Mouse (Mus musculus) inflammation-experienced regulatory T-cells, adult 6 months (primary cell): ENCODE measurements around the gene Olfr1020. TPM values are rescaled to one million over a fixed set of nuclear protein-coding genes. Genes with fewer than 3 reads are reported as not detected.

Source experiments
- ATAC-seq: one replicate; pipeline ENCODE4 v1.8.0; 2017
- polyA plus RNA-seq, 3 experiments: library from polyadenylated mRNA; unstranded; fragments of 100-300 nt; shearing (Covaris generic); gene quantifications; one replicate each; pipeline ENCODE4 v1.2.1; 2017

Olfr1020 gene
- not detected for polyA plus RNA-seq

DNA sequence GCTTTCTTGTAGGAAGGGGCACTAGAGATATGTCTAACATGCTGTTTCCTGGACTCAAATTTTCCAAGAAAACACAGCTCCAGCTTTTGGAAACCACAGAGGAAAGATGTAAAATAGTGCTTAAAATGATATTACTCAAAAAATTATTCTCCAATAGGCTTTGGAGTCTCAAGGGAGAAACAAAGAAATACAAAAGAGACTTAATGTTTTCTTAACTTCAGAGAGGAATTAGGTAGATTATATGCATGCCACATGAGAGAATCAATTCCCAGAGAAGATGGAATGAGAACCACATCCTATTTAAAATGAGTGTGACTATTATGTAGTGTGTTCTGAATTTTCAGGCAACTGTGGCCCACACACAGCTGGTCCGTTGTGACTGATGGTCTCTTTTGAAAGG, at the start of gene Olfr1020:
Gene Olfr1020 (plus strand): TSS at position 301 of the 400 bp plus-strand sequence.
- ATAC-seq: no peak

DNA sequence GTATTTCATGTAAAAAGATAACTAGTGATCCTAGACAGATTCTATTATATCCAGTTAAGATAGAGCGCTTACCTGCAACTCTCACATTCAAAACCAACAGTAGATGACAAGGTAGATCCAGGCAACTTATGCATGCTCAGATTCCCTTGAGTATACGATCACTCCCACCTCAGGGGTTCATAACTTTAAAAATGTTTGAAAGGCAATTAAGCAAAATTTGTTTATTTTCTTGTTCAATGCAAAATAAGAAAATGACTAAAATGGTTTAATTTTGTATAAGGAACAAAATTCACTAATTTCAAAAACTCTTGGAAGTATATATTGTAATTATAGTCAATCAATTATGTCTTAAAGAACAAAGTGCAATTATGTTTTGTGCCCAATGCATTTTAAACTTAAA, 44.4 kb upstream of the Olfr1020 start, which contains the start of gene Olfr1016:
Gene Olfr1016 (minus strand): TSS at position 101 of the 400 bp plus-strand sequence.
- ATAC-seq: no peak

DNA sequence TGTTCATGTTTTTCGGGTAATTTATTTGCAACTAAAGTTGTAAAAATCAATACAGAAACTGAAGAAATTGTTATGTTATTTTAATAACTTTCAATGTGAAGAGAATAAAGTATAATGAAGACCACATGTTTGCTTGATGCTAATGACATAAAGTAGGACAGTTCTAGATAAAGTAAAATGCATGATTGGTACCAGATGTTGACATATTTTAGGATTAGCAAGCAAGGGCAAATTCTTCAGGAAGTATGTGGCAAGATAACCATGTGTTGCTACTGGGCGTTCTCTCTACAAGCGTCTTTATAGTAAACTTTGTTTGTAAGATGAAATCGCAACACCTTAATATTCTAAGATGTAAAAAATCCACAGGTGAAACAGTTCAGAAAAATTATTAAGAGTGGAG, 42.3 kb upstream of the Olfr1020 start:
- ATAC-seq: no peak

DNA sequence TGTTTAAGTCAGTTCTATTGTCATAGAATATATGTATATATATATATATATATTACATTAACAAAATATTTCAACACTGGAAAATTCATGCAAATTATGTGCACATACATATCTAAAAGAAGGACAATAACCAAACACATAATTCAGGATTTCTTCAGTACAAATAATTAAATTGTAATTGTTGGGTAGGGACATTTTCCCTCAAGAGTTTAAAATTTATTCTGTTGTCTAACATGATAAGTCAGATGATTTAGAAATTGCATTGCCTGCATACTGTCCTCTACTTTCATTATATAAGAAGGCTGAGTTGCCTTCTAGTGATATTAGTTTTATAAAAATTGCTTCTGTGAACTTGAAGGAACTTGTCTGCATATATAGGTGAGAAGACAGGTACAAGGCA, 28.7 kb upstream of the Olfr1020 start, which contains the start of gene Olfr1018:
Gene Olfr1018 (plus strand): TSS at position 301 of the 400 bp plus-strand sequence.
- ATAC-seq: no peak

DNA sequence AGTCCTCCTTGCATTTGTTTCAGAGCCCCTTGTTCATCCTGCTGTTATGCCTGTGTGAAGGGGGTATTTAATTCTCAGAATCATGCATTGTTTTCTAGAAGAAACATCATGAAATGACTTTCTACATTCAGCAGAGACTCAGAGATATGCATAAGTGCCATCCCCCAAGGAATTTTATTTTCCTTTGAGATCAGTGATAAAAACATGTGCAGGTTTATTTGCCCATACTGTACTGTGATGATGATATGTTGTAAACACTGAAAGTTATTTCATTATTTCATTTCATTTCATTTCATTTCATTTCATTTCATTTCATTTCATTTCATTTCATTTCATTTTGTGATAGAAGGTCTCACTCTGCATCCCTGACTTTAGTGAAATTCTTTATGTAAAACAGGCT, 1.4 kb upstream of the Olfr1020 start, which contains the start of gene Olfr1019:
Gene Olfr1019 (minus strand): TSS at position 101 of the 400 bp plus-strand sequence.
- ATAC-seq: no peak

DNA sequence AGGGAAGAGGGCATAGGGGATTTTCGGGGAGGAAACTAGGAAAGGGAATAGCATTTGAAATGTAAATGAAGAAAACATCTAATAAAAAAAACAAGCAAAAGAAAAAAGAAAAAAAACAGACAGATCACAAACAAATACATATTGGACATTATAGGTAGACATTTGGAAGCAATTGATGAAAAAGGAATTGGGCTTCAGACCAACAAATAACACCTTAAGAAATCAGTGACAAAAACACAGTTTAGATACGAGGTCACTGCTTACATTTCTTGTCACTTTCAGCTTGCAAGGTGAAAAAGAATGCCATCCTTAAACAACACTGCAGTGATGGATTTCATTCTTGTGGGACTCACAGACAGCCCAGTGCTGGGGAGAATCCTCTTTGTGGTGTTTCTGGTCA, 21.5 kb downstream of the Olfr1020 start, which contains the start of gene Olfr1022:
Gene Olfr1022 (plus strand): TSS at position 301 of the 400 bp plus-strand sequence.
- ATAC-seq: no peak

DNA sequence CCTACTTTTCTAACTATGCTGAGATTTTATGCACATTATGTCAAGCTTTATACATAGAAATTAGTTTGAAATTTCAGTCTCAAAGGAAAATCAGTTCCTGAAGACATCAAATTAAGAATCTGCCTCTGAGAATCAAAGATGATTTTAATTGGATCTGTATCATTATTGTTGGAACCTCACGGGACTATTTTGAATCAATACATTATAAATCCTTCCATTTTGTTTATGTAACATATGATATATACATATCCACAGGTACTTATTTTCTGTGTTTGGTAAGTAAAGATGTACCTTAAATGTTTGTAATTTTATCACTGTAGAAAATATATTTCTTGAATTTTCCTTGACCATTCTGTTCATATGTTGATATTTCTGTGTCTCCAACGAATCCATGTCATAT, 38.5 kb downstream of the Olfr1020 start, which contains the start of gene Olfr1023:
Gene Olfr1023 (plus strand): TSS at position 301 of the 400 bp plus-strand sequence.
- no peak for ATAC-seq

Other genes with a start within 250 kb of the Olfr1020 start
- gene Olfr1000, start 235.1 kb upstream of the Olfr1020 start, polyA plus RNA-seq: not detected
- not detected for gene Olfr1002, start 196.3 kb upstream of the Olfr1020 start, polyA plus RNA-seq
- not detected for gene Olfr154, start 182.6 kb upstream of the Olfr1020 start, polyA plus RNA-seq
- not detected for gene Olfr1006, start 168.3 kb upstream of the Olfr1020 start, polyA plus RNA-seq
- not detected for gene Olfr1008, start 157.6 kb upstream of the Olfr1020 start, polyA plus RNA-seq
- not detected for gene Olfr1009, start 131.6 kb upstream of the Olfr1020 start, polyA plus RNA-seq
- not detected for gene Olfr1012, start 84.3 kb upstream of the Olfr1020 start, polyA plus RNA-seq
- not detected for gene Olfr1013, start 79.9 kb upstream of the Olfr1020 start, polyA plus RNA-seq
- not detected for gene Olfr1014, start 74.3 kb upstream of the Olfr1020 start, polyA plus RNA-seq
- not detected for gene Olfr1015, start 65.0 kb upstream of the Olfr1020 start, polyA plus RNA-seq
- gene Olfr1016, start 44.5 kb upstream of the Olfr1020 start, polyA plus RNA-seq: not detected
- gene Olfr1018, start 28.6 kb upstream of the Olfr1020 start, polyA plus RNA-seq: not detected
- gene Olfr1019, start 1.5 kb upstream of the Olfr1020 start, polyA plus RNA-seq: not detected
- not detected for gene Olfr1022, start 21.6 kb downstream of the Olfr1020 start, polyA plus RNA-seq
- gene Olfr1023, start 38.6 kb downstream of the Olfr1020 start, polyA plus RNA-seq: not detected
- not detected for gene Olfr1024, start 58.0 kb downstream of the Olfr1020 start, polyA plus RNA-seq
- gene Olfr1025-ps1, start 68.2 kb downstream of the Olfr1020 start, polyA plus RNA-seq: not detected
- gene Olfr1026, start 74.5 kb downstream of the Olfr1020 start, polyA plus RNA-seq: not detected
- gene Olfr1028, start 103.4 kb downstream of the Olfr1020 start, polyA plus RNA-seq: not detected
- not detected for gene Olfr1029, start 126.9 kb downstream of the Olfr1020 start, polyA plus RNA-seq
- not detected for gene Olfr1030, start 132.2 kb downstream of the Olfr1020 start, polyA plus RNA-seq
- gene Olfr1031, start 143.3 kb downstream of the Olfr1020 start, polyA plus RNA-seq: not detected
- gene Olfr1032, start 158.5 kb downstream of the Olfr1020 start, polyA plus RNA-seq: not detected
- gene Olfr1033, start 173.6 kb downstream of the Olfr1020 start, polyA plus RNA-seq: 1 to 10 TPM in 1 of 3 experiments, not detected in 2; 1.2 TPM
- not detected for gene Olfr1034, start 198.8 kb downstream of the Olfr1020 start, polyA plus RNA-seq
- gene Olfr1036, start 227.0 kb downstream of the Olfr1020 start, polyA plus RNA-seq: not detected
- not detected for gene Olfr1037, start 240.4 kb downstream of the Olfr1020 start, polyA plus RNA-seq